ENCODE assay signal across 12 mouse cellular contexts in genomic region chr4:151288893-151289585, GRCm38 (mm10).
DNase-seq lines count a peak whose midpoint lies in the region; ATAC-seq and TF ChIP-seq lines count a peak whose summit lies in the region.
"Had no signal": no experiment of that assay in that cellular context is flagged by ENCODE, and none has a peak within 500 bp of the region (broad histone marks: within the 10 kb centered on the region; RNA-seq: fewer than 3 reads in every experiment).

No protein-coding gene starts in this region.

- no peak for TF ChIP-seq CTCF in MEL (IDR thresholded peaks at IDR 0.05 in 2 of 3, conservative IDR thresholded peaks at IDR 0.05 in 1 of 3; ENCODE audit: control insufficient read depth in 1 of 3, insufficient read depth in 1 of 3, low read depth in 2 of 3, low read length in 3 of 3, poor library complexity in 1 of 3, severe bottlenecking in 1 of 3)

- no peaks in the 10 kb centered on the region for H3K4me1 ChIP-seq in heart, embryonic 12.5 days (replicated peaks)
- no peaks in the 10 kb centered on the region for H3K4me1 ChIP-seq in MEL (ENCODE audit: control insufficient read depth in 1 of 2, insufficient read depth in 2 of 2, low read length in 2 of 2)
- no peaks in the 10 kb centered on the region for H3K4me1 ChIP-seq in limb, embryonic 14.5 days (ENCODE audit: control insufficient read depth, insufficient read depth, low read length)
- H3K4me1 ChIP-seq: limb, embryonic 15.5 days had no signal

- no peaks in the 10 kb centered on the region for H3K27me3 ChIP-seq in heart, embryonic 12.5 days (replicated peaks)
- no peaks in the 10 kb centered on the region for H3K27me3 ChIP-seq in MEL (ENCODE audit: control insufficient read depth in 1 of 2, insufficient read depth in 2 of 2, low read length in 2 of 2)
- no peaks in the 10 kb centered on the region for H3K27me3 ChIP-seq in limb, embryonic 14.5 days (ENCODE audit: control insufficient read depth, insufficient read depth, low read length)
- H3K27me3 ChIP-seq: limb, embryonic 15.5 days had no signal

- TF ChIP-seq EP300 in MEL (IDR thresholded peaks at IDR 0.05; ENCODE audit: low read depth in 1 of 2, low read length in 2 of 2): no peak

- ATAC-seq in heart, embryonic 12.5 days (ENCODE audit: insufficient number of reproducible peaks, low FRiP score): no peak
- no peak for ATAC-seq in limb, embryonic 14.5 days (ENCODE audit: low FRiP score, low read depth)

- no peak overlapping the region for H3K4me3 ChIP-seq in heart, embryonic 12.5 days
- H3K4me3 ChIP-seq in MEL (ENCODE audit: control insufficient read depth in 1 of 2, insufficient read depth in 1 of 2, low read depth in 2 of 2, low read length in 2 of 2): no peak overlapping the region
- no peak overlapping the region for H3K4me3 ChIP-seq in limb, embryonic 14.5 days (replicated peaks; ENCODE audit: low read length)
- H3K4me3 ChIP-seq: limb, embryonic 15.5 days had no signal

- no peaks in the 10 kb centered on the region for H3K36me3 ChIP-seq in heart, embryonic 12.5 days
- H3K36me3 ChIP-seq in MEL (ENCODE audit: control insufficient read depth in 1 of 2, insufficient read depth in 2 of 2, low read length in 2 of 2): no peaks in the 10 kb centered on the region
- no peaks in the 10 kb centered on the region for H3K36me3 ChIP-seq in limb, embryonic 14.5 days (ENCODE audit: control insufficient read depth, insufficient read depth, low read length)
- H3K36me3 ChIP-seq: G1E; limb, embryonic 15.5 days had no signal

- DNase-seq in heart, postnatal 4 days: peak; percentile 67
- peak; percentile 33 for DNase-seq in MEL (ENCODE audit: low read depth, low spot score)
- DNase-seq in embryo, embryonic 10.5 days (ENCODE audit: low spot score): peak; percentile 65
- peak; percentile 66 for DNase-seq in limb, embryonic 14.5 days (ENCODE audit: low spot score)
- DNase-seq in spleen, adult 18-20 months: no peak
- no peak for DNase-seq in MN1 (ENCODE audit: low spot score)
- no peak for DNase-seq in T-cell, adult 2 months (ENCODE audit: low spot score)
- DNase-seq: cerebellum, postnatal 25 days; thymus, postnatal 14 days had no signal

- H3K79me2 ChIP-seq in MEL (ENCODE audit: control insufficient read depth, insufficient read depth, low read length, poor library complexity): no peaks in the 10 kb centered on the region

- H3K27ac ChIP-seq in heart, embryonic 12.5 days (ENCODE audit: poor library complexity, severe bottlenecking): no peak overlapping the region
- H3K27ac ChIP-seq in MEL (ENCODE audit: control insufficient read depth, low read depth, low read length): no peak overlapping the region
- H3K27ac ChIP-seq in limb, embryonic 14.5 days (replicated peaks; ENCODE audit: low read depth, low read length): no peak overlapping the region
- H3K27ac ChIP-seq: limb, embryonic 15.5 days had no signal

- TF ChIP-seq POLR2A in MEL (IDR thresholded peaks at IDR 0.05; ENCODE audit: control insufficient read depth in 1 of 2, insufficient read depth in 1 of 2, low read depth in 1 of 2, low read length in 2 of 2, poor library complexity in 1 of 2): no peak
- TF ChIP-seq POLR2A in limb, embryonic 14.5 days (IDR thresholded peaks at IDR 0.05; ENCODE audit: borderline replicate concordance, extremely low read depth, insufficient read depth, insufficient read length): no peak

- 50% methylated on average over 6 of the region's 6 CpGs for WGBS in heart, embryonic 12.5 days
- WGBS in limb, embryonic 14.5 days: 59% methylated on average over 6 of the region's 6 CpGs

- no peak overlapping the region for H3K4me2 ChIP-seq in heart, embryonic 12.5 days
- H3K4me2 ChIP-seq in limb, embryonic 14.5 days (replicated peaks; ENCODE audit: low read depth, low read length, severe bottlenecking): no peak overlapping the region
- H3K4me2 ChIP-seq: limb, embryonic 15.5 days had no signal

- no peak overlapping the region for H3K9ac ChIP-seq in heart, embryonic 12.5 days
- H3K9ac ChIP-seq in MEL (ENCODE audit: control insufficient read depth, low read depth, low read length, poor library complexity, severe bottlenecking): no peak overlapping the region
- no peak overlapping the region for H3K9ac ChIP-seq in limb, embryonic 14.5 days (ENCODE audit: low read depth, low read length, severe bottlenecking)
- H3K9ac ChIP-seq: limb, embryonic 15.5 days had no signal

- no peak for TF ChIP-seq RAD21 in MEL (IDR thresholded peaks at IDR 0.05; ENCODE audit: low read depth, low read length)

- H3K9me3 ChIP-seq in heart, embryonic 12.5 days (replicated peaks): no peaks in the 10 kb centered on the region
- H3K9me3 ChIP-seq in MEL (replicated peaks; ENCODE audit: insufficient read depth, low read length): no peaks in the 10 kb centered on the region
- H3K9me3 ChIP-seq in limb, embryonic 14.5 days (ENCODE audit: control insufficient read depth, low read length): no peaks in the 10 kb centered on the region
- H3K9me3 ChIP-seq: limb, embryonic 15.5 days had no signal

TF ChIP-seq in MEL, 35 proteins besides CTCF, POLR2A, EP300 and RAD21:
- no peak for TF ChIP-seq USF1 (IDR thresholded peaks at IDR 0.05; ENCODE audit: low read depth, low read length)
- TF ChIP-seq MEF2A (IDR thresholded peaks at IDR 0.05; ENCODE audit: extremely low read depth, insufficient replicate concordance, low read depth, low read length, poor library complexity, severe bottlenecking): no peak
- no peak for TF ChIP-seq ETS1 (IDR thresholded peaks at IDR 0.05; ENCODE audit: low read depth, low read length)
- peak; percentile 67 for TF ChIP-seq SIN3A (IDR thresholded peaks at IDR 0.05; ENCODE audit: low read length)
- no peak for TF ChIP-seq UBTF (IDR thresholded peaks at IDR 0.05; ENCODE audit: borderline replicate concordance, insufficient read depth, low read depth, low read length)
- no peak for TF ChIP-seq HCFC1 (IDR thresholded peaks at IDR 0.05; ENCODE audit: low read depth, low read length)

Comparison
In these comparisons a context has a peak if more than half of its experiments do, and no peak if none do; other contexts are left out.
1. DNase-seq: peak in heart, postnatal 4 days (single experiment), MEL (single experiment), embryo, embryonic 10.5 days (single experiment) and limb, embryonic 14.5 days (single experiment); none in spleen, adult 18-20 months (0 of 2), MN1 (single experiment) and T-cell, adult 2 months (single experiment).